Mouse (Mus musculus) G1E (cell line): ENCODE measurements around the gene Zc3h4.

ENCODE experiments used
- CTCF ChIP-seq: IDR thresholded peaks from 2 replicates; pipeline ENCODE4 v1.5.1; 2012; ENCODE audit warnings: low read depth, low read length, inconsistent platforms, mixed read lengths
- GATA1 ChIP-seq: IDR thresholded peaks from 2 replicates; pipeline ENCODE4 v1.6.1; 2012; ENCODE audit warnings: borderline replicate concordance, low read length, inconsistent platforms, mixed read lengths
- POLR2AphosphoS5 ChIP-seq: IDR thresholded peaks from 2 replicates; pipeline ENCODE4 v1.6.1; 2012; ENCODE audit warnings: low read depth, low read length, inconsistent platforms; ENCODE audit not compliant: insufficient replicate concordance
- TAL1 ChIP-seq: conservative IDR thresholded peaks from 2 replicates; pipeline ENCODE4 v1.6.1; 2012; ENCODE audit warnings: low read depth, low read length, inconsistent platforms, mixed read lengths

- TF ChIP-seq CTCF (no peak), POLR2AphosphoS5 (no peak), GATA1 (no peak), TAL1 (no peak)
Measured at GRCm38 (mm10) chr7:16465568-16465967, 64.9 kb downstream of the Zc3h4 start.
